Mouse (Mus musculus): ENCODE data around the gene Col6a6.

Gene Col6a6

DNA sequence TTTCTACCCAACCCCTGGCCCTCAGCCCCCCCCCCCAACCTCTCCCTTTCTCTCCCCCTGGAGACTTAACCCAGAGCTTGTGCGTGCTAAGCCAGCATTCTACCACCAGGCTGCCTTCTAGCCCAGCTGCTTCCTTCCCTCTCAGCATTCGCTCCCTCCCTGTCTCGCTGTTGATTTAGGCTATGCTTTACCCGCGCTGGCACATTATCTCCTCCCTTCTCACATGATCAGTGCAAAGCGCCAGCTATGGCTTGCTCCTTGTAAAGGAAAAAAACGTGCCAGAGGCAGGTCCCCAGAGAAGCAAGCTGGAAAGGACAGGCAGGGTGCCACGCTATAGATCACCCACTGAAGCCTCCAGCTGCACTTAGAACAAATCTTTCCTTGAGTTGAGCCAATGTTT is 90.5 kb downstream of the Col6a6 start:
- no peak for DNase-seq (ENCODE audit: low spot score)

DNA sequence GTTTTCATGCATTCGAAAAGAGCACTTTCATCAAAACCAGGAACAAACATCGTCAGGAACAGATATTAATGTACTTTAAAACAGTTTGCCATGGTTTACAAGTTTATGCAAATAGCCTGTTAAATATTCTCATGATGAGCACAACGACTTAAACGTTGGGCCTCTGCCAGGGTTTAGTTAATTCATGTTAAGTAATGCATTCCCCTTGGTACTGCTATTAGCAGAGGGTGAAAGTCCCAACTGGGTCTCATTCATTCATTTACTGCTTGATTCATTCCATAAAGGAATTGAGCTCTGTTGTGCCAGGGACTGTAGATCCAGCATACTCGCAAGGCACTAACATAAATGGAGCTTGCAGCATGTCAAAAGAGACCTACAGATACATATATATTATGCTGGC is 92.8 kb downstream of the Col6a6 start:
- no peak for DNase-seq (ENCODE audit: low spot score)

DNA sequence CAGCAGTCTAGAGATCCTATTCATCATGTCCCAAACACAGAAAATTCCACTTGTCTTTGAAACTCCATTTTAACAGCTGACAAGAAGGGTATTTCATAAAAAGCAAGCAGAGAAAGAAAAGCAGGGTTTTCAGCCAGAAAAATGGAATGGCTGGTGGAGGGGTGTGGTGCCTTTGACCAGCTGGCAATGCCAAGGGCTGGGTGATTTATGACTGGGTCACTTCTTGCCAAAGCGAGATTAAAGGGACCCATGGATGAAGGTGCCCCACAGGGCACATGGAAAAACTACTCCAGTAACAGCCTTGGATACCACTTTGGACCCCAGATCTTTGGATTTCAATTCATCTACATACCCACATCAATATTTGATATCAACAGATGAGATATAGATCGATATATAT is 93.3 kb downstream of the Col6a6 start:
- DNase-seq (ENCODE audit: low spot score), result no peak

DNA sequence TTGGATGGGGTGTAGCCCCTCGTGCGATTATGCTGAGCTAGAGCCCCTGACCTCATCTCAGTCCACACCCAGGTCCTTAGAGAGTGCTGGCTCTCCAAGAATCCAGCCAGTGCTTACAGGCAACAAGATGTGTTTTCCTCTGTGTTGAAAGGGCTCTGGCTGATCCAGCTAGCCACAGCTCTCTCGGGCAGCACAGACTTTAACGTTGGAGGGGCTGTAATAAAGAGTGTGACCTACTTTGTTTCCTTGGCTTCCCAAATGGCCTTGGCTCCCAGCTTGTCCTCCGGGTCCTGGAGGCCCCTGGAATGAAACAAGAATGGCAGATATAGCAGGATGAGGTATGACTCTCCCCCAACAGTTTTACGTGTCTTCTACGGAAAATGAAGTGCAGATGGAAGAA is 96.0 kb downstream of the Col6a6 start:
- DNase-seq (ENCODE audit: low spot score), result no peak

DNA sequence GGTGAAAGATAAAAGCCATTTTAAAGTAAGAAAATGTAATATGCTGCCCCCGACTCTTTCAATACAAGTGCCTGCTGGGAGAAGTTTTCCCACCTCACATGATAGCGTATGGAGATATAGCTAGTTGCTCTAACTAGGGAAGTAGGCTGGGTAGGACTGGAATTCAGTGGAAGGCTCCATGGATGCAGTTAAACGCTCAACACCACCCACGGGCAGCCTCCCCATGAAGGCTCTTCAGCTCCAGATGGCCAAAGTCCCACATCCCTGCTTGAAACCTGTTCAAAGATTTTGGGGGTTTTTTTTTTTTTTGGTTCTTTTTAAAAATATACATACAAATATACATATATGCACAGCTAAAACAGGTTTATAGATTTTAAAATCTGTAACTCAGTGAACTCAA is 107.5 kb downstream of the Col6a6 start:
- DNase-seq (ENCODE audit: low spot score), result no peak

DNA sequence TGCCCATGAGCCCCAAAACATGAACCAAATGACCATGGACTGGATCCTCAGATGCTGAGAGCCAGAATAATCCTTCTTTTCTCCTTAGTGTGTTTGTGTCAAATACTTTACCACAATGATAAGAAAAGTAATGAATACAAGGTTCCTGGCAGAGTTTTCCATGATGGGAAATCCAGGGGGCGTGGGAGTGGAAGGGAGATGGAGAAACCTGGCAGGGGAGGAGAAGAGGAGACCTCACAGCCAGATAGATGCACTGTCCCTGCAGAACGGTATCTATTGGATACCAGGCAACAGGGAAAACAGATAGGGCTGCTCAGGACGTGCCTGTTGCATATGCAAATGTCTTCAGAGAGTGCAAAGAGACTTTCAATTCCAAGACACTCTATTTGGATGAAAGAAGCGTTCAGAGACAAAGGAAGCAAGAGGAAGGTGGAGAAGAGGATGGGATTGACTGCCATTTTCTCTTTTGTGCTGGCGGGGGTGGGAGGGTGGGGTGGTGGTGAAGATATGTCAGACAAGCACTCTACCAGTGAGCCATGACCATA is 108.0 kb downstream of the Col6a6 start:
- DNase-seq (ENCODE audit: low spot score), result no peak

DNA sequence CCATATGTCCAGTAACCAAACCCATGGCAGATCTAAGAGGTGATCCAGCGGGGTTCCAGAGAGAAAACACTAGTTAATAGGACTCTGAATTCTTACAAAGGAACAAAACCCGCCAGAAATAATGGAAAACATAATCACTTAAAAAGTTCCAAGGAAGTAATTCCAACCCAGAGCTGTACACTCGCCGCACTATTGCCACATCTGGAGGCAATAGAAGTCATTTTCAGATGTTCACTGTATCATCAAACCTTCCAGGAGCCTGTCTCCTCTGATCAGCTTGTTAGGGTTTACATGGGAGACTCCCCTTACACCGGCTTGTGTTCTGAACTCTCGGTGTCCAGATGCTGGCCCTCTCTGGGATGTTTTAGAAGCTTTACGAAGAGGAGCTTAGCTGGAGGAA is 108.6 kb downstream of the Col6a6 start:
- DNase-seq (ENCODE audit: low spot score), result no peak

DNA sequence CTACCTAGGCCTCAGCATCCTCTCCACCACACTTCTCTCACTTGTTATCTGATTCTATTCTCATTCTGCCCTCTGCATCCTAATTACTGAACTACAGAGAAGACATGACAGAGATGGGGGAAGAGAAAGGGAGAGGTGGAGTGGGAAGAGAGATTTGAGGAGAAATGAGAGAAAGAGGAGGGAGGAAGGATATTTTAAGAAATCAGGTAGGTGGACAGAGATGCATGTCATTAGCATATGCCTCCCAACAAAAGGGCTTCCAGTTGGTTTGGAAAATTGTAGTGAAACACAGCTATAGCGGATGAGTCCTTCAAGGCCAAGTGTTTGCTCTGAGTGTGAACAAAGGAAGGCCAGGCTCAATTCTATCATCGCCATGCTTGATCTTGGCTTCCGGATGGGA is 115.9 kb downstream of the Col6a6 start:
- no peak for DNase-seq (ENCODE audit: low spot score)

DNA sequence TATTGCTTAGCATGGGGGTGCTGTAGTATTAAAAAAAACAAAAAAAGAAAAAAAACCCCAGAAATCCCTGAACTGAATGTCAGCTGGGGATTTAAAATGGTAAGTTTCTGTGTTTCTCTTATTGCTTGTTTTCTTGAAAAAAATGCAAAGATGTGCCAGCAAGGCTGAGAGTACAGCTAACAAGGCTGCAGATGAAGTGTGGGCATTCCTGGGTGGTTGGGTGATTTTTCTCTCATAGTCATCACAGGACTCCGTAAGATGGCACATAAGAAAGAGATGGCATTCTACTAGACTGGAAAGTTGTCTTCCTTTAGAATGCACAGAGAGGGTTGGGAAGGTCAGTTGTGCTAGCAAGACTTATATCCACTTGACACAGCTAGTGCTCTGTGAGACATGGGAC is 122.9 kb downstream of the Col6a6 start:
- DNase-seq (ENCODE audit: low spot score), result no peak

DNA sequence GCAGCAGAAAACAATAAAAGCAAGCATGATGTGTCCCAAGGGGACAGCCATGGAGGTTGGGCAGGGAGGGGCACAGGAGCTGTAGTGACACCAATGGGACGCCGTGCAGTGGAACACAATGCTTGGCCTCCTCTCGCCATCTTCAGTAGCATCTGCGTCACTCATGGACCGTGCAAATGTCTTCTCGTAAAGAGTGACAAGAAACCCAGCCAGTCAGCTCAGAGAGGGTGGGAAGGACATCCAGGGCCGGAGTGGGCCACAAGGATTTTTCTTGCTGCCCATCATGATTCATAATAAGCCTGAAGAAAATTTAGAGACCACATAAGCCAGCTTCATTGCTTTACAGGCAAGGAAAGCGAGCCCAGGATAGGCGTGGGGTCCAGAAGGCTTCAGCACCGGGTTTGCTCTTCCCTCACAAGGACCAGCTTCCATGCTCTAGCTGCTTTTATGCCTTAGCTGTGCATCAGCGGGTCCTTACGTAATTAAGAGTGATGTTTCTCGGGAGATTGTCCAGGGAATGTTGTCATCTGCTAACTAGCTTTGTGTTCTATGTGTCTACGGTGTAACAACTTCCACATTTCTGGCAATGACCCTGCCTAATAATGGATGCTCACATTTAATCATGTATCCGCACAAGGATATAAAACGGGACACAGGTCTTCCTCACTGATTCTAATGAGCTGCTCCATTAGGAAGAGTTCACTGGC is 123.6 kb downstream of the Col6a6 start:
- no peak for DNase-seq (ENCODE audit: low spot score)

DNA sequence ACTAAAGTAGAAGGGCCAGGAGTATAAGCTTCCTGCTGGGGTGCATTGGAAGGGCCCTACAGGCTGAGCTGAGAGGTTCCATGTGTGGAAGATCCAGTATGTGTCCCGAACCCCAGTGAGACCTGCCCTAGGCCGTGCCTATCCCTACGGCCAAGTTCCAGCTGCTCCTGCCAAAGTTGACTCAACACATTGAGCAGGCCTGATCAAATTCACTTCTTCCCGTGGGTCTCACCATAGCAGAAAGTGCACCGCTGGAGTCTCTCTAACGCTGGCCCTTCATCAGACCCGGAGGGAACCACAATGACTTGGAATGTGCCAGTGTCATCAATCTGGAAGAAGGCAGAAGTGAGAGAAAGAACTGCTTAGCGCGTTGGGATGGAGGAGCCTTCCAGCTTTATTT is 126.0 kb downstream of the Col6a6 start:
- no peak for DNase-seq (ENCODE audit: low spot score)

DNA sequence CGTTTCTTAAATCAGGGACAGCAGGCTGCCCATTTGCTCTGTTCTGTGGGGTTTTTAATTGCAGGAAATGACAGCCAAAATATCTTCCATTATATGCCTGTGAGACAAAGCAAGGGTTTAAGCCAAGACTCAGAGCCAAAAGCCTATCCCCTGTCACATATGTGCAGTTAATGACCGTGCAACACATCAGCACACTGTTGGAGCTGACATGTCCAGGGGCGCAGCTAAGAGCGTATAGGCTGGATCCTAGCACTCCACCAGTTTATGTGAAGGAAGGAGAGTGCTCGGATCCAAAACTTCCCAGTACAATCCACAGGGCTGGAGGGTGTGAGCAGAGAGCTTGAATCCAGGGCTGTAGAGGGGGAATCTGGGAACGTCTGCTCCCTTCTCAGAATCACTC is 127.3 kb downstream of the Col6a6 start:
- no peak for DNase-seq (ENCODE audit: low spot score)

DNA sequence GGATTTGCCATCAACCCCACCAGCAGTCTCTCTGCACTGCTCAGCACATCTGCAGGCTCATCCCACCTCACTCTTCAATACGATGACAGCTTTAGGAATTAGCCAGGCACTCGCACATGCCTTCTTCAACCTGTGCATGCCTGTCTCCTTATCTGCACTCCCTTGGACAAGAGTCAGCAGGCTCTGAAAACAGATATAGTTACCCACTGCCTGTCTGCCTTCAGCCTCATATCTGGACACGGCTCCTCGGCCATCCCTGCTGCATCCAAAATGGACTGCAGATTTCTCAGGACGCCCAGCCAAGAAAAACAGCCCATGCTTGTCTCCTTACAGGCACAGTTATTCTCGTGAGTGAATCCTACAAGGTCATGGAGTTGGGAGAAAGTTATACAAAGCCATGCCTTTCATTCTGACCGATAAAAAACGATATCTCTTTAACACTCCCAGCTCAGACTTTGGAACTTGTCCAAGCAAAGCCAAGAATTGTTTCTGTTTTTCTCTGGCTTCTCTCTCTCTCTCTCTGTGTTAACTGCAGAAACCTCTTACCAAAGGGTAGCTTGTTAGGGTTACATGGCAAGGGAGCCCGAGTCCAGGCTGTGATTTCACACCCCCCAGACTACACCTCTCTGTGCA is 130.1 kb downstream of the Col6a6 start:
- no peak for DNase-seq (ENCODE audit: low spot score)

DNA sequence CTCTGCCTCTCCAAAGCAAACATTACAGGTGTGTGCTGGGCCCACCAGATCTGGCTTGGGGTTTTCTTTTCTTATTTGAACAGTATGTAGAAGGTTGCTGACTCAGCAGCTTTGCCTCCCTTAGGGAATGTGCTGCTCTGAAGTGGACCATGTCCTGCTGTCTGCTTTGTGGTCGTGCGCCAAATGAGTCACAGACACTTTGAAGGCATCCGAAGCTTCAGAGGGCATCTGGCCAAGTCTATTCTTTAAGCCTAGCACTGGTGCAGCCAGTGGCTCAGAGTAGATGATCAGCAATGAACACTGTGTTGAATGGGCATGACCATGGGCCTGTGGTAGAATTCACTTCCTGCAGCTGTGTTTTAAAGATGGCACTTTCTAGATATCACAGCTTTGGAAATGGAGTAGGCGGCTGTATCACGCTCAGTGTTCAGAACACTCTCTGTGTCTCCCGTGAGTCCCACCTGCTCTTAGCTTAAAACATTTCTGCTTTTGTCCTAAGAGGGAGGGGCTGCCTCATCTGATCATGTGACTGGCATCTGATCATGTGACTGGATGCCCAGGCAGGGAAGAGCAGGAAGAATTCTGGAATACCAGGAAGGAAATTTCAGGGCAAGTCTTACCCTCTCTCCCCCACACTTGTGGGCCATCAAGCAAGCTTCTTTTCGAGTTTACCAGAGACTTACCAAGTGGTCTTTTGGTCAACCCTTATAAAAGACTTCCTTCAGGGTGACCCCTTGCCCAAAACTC is 131.0 kb downstream of the Col6a6 start:
- DNase-seq (ENCODE audit: low spot score), result no peak

DNA sequence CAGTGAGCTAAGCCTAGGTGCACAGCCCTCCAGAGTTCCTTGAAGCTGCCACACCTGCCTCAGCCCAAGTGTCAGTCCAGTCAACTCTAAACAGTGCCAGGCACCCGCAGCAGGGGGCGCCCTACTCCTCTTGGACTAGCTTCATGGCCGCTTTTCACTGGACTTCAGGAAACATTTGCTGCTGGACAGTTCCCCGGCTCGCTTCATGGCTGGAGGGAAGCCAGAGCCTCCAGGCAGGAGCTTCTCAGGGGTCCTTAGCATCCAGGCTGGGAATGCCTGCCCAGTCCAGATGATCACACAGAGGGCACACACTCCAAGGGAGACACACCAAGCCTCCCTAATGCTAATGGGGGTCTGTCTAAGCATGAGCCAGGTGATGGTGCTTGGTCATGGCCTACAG is 134.1 kb downstream of the Col6a6 start:
- DNase-seq (ENCODE audit: low spot score), result no peak

DNA sequence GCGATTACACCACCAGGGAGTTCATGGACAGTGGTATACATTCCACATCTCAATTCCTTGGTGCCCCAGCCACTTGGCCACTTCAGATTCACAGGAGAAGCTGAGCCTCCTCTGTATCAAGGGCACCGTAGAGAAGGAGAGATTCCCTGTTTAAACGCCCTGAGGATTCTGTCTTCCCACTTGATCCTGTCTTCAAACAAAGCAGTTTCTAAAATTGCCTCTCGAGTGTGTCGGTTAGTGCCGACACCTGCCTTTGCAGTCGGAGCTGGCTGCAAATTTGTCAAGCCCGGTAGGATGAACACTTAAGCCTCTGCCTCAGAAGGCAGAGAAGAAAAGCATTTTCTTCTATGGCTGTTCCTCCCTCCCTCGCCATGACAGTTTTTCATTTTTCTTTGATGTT is 134.9 kb downstream of the Col6a6 start:
- no peak for DNase-seq (ENCODE audit: low spot score)

DNA sequence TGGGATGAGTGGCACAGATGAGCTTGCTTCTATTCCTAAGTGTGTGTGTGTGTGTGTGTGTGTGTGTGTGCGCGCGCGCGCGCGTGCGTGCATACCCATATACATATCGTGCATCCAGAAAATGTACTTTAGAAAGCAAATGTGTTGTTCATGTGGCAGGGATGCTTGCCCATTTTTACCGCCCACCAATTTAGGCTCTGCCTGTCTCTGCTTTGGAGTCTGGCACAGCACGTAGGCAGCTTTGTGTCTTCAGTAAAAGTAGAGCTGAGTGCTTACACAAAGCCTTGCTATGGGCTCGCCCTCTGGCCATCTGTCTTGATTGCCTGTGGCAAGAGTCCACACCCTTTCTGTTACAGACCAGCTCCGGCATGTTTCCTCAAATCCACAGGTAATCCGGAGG is 135.5 kb downstream of the Col6a6 start:
- peak; percentile 68 for DNase-seq (ENCODE audit: low spot score)

DNA sequence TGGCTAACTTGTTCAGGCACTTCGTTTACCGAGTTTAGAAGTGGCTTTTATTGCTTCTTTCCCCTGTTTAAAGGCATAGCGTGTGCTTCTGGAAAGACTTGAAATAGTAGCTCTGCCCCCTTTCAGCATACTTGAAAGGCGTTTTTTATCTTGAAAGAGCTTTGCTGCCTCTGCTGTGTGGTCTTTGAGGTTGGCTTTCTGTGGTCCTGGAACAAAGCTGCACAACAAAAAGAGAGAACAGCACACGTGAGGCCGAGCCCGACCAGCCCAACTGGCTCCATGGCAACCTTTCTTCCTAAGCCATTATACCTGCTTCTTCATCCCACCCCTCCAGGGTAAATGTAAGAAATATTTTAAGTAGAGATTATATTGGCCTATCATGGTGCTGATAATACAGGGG is 138.5 kb downstream of the Col6a6 start:
- DNase-seq (ENCODE audit: low spot score), result no peak

DNA sequence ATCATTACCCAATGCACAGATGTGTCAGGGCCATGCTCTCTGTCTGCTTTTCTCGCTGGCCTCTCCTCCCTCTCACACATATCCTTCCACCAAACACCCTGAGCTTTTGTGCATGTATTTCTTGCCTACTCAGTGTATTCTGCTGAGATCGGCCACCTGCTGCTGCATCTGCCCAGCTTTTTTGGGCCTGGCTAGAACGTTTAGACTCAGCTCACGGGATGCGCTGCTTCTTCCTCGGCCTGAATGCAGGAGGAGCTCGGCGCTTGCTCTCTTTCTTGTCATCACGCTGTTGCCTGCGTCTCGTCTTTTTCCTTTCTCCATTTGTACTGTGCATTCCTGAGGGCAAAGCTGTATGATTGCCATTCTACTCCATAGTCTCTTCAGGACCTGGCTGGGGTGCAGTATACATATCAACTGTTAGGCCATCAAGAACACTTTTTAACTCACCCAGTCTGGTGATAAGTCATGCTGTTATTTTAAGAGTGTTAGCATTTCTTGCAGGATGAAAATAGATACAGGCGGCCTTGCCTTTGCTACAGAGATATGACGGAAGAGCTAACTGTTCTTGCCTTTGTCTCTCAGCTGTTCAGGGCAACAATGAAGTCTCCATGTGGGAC is 143.3 kb downstream of the Col6a6 start:
- no peak for DNase-seq (ENCODE audit: low spot score)

DNA sequence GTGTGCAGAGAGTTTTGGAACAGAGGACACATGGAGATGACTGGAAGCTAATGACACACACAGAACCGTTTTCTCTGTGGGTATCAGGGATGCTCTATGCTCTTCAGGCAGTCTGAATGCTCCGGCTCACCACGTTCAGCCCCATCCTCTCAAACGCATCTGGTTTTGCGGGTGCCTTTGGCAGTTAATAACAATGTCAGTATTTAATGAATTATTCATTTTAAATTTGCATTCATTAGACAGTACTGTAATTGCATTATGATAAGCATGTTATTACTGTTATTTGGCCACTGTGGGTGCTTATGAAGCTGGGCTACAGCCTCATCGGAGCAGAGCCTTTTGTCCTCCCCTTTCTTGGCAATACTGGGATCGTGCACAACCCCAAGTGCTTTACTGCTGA is 146.6 kb downstream of the Col6a6 start:
- no peak for DNase-seq (ENCODE audit: low spot score)

DNA sequence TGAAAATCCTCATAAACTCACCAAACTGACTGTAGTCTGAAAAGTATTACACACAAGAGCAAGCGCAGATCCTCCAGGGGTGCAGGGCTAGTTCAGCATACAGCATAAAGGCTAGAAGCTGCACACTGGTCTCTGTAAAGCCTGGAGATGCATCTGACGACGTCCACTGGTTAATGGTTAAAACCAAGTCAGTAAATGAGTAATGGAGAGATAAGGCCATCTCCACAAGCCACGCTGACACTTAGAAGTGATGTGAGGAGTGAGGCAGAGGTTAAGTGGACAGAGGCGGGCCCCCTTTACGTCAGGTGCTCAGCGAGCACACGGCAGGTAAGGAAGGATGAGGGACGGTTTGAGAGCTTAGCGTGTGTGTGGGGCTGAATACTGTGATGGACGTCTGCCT is 152.0 kb downstream of the Col6a6 start:
- no peak for DNase-seq (ENCODE audit: low spot score)

DNA sequence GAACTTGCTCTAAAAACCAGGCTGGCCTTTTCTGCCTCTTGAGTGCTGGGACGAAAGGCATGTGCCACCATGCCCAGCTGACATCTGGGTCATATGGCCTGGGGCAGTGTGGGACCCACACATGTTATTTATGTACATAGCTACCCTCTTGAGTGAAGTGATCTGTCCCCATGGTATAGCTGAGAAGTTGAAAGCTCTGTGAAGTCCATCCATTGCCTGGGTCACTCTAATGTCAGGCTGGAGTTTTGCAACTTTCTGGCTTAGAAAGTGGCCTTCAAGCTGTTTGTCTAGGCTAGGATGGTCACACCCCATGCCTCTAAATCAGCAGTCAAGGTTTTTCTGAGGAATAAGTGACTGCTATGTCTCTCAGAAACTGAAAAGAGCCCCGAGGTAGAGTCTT is 155.9 kb downstream of the Col6a6 start:
- DNase-seq (ENCODE audit: low spot score), result no peak

DNA sequence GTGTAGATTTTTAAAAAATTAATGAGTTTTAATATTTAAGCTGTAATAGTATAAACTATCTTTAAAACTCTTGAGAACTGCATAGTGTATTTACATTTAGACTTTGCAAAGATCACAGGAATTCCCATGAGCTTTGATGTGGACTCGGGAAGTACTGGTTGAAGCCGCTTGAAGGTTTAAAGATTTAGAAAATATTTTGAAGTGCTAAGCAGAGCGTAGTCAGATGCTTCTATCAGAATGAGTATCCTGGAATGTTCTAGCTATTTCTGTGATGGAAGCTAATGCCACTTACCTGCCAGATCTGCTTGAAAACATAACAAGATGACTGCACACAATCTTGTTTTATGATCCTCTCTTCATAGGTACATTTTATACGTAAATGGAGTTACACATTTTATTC is 157.0 kb downstream of the Col6a6 start:
- no peak for DNase-seq (ENCODE audit: low spot score)

Data from layer of hippocampus, adult 9-10 months (tissue).